Mouse (Mus musculus): Measurements from ENCODE around the gene Git2.
A peak's percentile ranks its signal among the peaks of the same experiment; 100 is the strongest.

Git2 gene

GRCm38 (mm10) chr5:114775056-114775979 lies at the start of gene Git2:
Gene Git2 (minus strand): TSS chr5:114775517.
- DNase-seq (ENCODE audit: low read depth, low spot score), result no peak

DNA sequence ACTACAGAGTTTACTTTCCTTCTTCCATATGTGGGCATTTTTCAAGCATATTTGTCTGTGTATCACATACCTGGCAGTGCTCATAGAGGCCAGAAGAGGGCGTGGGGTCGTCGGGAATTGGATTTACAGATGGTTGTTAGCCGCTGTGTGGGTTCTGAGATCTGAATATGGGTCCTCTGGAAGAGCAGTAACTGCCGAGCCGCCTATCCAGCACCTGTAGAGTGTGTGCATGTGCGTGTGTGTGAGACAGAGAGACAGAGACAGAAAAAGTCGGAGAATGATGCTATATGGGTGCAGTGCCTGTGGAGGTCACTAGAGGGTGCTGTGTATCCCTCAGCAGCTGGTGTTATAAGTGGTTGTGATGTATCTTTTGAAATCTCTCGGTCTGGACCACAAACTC lies 48.9 kb upstream of the Git2 start:
- DNase-seq (ENCODE audit: low read depth, low spot score), result peak; percentile 66

DNA sequence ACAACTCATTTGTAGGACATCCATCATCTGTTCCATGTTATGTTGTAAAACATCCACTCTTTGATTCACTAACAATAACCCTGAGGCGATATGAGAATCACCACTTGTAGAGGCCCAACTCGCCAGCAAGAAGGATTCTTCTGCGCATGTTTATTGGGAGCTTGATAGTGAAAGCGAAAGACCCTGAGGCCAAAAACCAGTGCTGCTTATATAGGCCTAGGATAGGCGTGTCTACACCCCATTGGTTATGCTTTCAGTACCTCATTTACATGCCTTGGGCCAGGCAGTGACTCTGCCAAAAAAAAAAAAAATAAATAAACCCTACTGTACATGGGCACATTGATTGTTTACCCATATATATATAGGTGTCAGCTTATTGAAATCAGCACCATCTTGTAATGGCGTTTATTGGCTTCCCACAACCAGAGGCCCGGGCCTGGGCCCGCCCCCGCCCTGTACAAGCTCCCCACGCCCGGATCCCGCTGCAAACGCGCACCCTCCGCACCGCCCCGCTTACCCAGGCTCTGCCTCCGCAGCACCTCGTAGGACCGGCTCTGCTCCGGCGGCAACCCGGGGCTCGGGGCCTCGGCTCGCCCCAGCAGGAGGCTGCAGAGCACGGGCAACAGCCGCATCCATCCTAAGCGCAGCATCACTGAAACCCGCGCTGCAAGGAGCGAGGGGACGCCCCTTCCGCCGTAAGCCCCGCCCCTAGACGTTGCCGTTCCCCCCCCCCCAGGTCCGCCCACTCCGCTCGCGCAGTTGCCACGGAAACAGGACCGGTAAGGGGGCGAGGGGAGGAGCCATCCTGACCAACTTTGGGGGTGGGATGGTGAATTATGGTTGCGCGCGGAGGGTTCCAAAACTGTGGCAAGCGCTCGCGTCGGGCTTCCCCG lies 47.7 kb upstream of the Git2 start, which contains the start of gene 1500011B03Rik:
TSS of gene 1500011B03Rik (minus strand) at position 673 of the 893 bp plus-strand sequence.
- peak; percentile 37 for DNase-seq (ENCODE audit: low read depth, low spot score)

DNA sequence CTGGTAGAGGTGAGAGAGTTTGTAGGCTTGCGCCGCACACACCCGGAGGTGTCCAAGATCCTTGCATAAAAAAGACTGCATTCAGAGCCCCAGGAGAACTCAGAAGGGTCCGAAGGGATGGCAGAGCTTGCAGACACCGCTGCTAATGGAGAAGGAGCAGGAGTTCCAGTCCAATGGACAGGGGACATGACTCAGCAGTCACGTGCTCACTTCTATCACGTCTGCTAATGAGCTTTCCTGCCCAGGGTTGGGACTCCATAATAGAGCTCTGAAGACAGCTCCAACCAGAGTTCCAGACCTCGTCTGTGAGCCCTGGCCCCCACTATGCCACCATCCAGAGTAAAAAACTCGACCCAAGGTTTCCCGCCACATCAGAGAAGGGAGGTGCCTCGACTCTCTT lies 42.8 kb upstream of the Git2 start:
- peak; percentile 43 for DNase-seq (ENCODE audit: low read depth, low spot score)

- DNase-seq (ENCODE audit: low read depth, low spot score), result no peak
Observed at GRCm38 (mm10) chr5:114816599-114816998, 41.3 kb upstream of the Git2 start.

GRCm38 (mm10) chr5:114813525-114814181 lies 38.3 kb upstream of the Git2 start:
- DNase-seq (ENCODE audit: low read depth, low spot score), result peak; percentile 56

DNA sequence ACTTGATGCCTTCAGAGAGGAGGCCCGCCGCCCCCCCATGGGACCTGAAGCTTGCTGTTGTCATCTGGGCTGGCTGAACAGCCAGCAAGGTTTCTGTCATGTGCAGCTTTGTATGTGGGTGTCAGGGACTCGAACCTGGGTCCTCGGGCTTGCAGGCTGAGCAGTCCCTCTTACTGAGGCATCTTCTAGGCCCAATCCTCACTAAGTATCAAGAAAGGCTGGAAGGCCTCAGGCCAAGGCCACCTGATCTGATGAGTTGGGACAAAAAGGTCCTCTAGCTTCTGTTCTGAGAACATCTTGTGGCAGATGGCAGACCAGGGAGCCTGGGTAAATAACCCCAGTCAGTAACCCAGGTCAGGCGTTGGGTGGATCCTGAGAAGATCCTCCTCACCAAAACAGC lies 34.5 kb upstream of the Git2 start:
- DNase-seq (ENCODE audit: low read depth, low spot score), result no peak

- no peak for DNase-seq (ENCODE audit: low read depth, low spot score)
Observed at GRCm38 (mm10) chr5:114809181-114809756, 34.0 kb upstream of the Git2 start.

- DNase-seq (ENCODE audit: low read depth, low spot score), result no peak
Observed at GRCm38 (mm10) chr5:114808385-114808784, 33.1 kb upstream of the Git2 start.

- no peak for DNase-seq (ENCODE audit: low read depth, low spot score)
Observed at GRCm38 (mm10) chr5:114807893-114808292, 32.6 kb upstream of the Git2 start.

- no peak for DNase-seq (ENCODE audit: low read depth, low spot score)
Observed at GRCm38 (mm10) chr5:114807468-114807867, 32.2 kb upstream of the Git2 start.

GRCm38 (mm10) chr5:114807063-114807462 lies 31.7 kb upstream of the Git2 start:
- no peak for DNase-seq (ENCODE audit: low read depth, low spot score)

DNA sequence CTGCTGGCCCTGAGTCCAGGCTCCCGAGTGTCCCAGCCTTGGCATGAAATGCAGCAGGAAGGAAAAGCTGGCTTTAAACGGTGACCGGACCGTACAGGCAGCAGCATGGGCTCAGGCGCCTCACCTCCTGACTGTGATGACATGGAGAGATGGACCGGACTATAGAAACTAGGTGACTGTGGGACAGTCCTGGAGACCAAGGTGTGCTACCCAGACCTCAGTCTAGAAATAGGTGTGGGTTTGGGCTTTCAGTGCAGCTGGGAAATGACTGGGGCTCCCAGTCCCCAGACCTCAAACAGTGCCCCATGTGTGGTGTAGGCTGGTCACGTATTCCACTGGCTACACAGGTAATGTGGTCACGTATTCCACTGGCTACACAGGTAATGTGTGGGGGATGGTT lies 31.3 kb upstream of the Git2 start:
- no peak for DNase-seq (ENCODE audit: low read depth, low spot score)

DNA sequence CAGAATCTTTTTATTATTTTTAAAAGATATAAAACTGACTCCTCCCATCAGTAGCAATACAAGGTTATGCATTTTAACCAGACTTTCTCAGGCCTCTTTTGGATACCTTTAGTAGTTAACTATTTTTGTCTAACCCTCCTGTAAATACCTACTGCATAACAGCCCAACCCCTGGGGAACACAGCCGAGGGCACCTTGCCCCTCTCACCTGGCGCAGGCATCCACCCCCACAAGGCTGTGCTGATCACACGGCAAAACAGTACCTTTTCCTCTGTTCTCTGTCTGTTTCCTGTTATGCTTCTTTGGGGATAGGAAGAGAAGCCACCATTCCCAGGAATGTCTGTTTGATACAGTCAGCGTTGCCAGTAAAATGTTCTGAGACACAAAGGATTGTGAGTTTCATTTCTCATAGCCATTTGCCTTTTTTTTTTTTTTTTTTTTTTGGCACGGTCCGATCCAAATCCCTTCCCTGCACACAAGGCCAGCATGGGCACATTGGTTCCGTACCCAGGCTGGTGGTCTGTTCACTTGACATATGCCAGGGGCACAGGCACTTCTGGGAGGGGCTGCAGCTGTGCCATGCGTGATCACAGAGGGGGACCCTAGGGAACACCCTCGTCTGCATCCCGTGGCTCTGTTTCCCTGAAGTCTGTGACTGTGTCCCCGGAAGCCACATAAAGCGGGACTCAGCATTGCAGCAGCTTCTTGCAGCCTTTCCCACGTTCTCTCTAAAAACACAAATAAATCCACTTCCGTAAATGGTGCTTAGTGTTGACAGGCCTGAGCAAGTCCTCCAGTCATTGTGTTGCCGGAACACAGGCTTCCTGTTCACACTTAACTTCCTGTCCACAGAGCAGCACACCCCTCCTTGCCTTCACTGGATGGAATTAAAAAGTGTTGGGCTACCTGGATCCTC lies 30.4 kb upstream of the Git2 start:
- DNase-seq (ENCODE audit: low read depth, low spot score), result no peak

GRCm38 (mm10) chr5:114804958-114805357 lies 29.6 kb upstream of the Git2 start:
- DNase-seq (ENCODE audit: low read depth, low spot score), result no peak

GRCm38 (mm10) chr5:114804335-114804734 lies 29.0 kb upstream of the Git2 start:
- DNase-seq (ENCODE audit: low read depth, low spot score), result no peak

DNA sequence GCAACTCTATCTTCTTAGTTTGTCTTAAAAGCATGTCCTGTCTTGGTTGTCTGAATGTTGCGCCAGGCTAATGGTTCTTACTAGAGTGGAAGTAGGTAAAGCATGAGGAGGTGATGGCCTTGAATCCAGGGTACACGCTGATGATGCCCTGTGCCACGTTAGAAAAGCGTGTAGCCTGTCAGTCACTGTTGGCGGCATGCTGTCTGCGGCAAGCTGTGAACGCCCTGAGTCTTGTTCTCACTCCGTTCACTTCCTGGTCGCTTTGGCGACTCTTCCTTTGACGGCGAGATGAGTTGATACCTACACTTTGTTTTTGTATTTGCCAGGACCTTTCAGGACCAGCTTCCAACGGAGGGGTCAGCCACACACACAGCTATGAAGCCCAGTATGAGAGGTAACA lies 27.9 kb upstream of the Git2 start:
- no peak for DNase-seq (ENCODE audit: low read depth, low spot score)

- no peak for DNase-seq (ENCODE audit: low read depth, low spot score)
Observed at GRCm38 (mm10) chr5:114801841-114802240, 26.5 kb upstream of the Git2 start.

DNA sequence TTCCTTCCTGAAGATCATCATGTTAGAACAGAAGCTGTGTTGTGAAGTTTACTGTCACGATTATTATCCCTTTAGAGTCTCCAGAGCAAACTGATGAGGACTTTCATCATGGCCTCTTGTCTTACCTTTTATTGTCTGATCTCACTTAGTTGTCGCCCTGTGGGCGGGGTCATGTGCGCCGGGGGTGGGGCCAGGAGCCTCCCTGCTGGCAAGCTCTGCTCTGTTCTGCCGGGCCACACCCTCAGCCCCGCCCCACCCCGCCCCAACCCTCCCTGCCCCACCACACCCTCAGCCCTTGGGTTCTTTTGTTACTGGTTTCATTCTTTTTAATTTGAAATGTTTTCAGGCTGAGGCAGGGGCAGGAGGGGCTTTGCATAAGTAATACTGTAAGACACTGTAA lies 25.7 kb upstream of the Git2 start:
- no peak for DNase-seq (ENCODE audit: low read depth, low spot score)

GRCm38 (mm10) chr5:114799848-114800247 lies 24.5 kb upstream of the Git2 start:
- no peak for DNase-seq (ENCODE audit: low read depth, low spot score)
